Mouse (Mus musculus) intestine, embryonic 16.5 days (tissue): Measurements from ENCODE around the gene Col23a1. TPM values are rescaled to one million over a fixed set of nuclear protein-coding genes. Genes with fewer than 3 reads are reported as not detected.

Experiments
- ATAC-seq: fragments of 200-750 bp; cut with Nextera tagmentation; 2 replicates; pipeline ENCODE4 v1.8.0; 2017; ENCODE audit warnings: moderate TSS enrichment, moderate library complexity
- H3K27ac ChIP-seq: fragments of 300-500 bp; sonication (generic); 2 replicates; pipeline ENCODE4 v1.5.1; 2014; ENCODE audit warnings: mild to moderate bottlenecking, low read length
- H3K27me3 ChIP-seq: fragments of 300-500 bp; sonication (generic); replicated peaks from 2 replicates; pipeline ENCODE4 v1.6.1; 2014; ENCODE audit warnings: low read length, control low read depth, mixed read lengths; ENCODE audit not compliant: control insufficient read depth, insufficient read depth
- H3K36me3 ChIP-seq: fragments of 300-500 bp; sonication (generic); 2 replicates; pipeline ENCODE4 v1.6.1; 2014; ENCODE audit warnings: low read length, control low read depth; ENCODE audit not compliant: control insufficient read depth, insufficient read depth
- H3K4me1 ChIP-seq: fragments of 300-500 bp; sonication (generic); 2 replicates; pipeline ENCODE4 v1.6.1; 2014; ENCODE audit warnings: low read length, control low read depth, mixed read lengths; ENCODE audit not compliant: control insufficient read depth, insufficient read depth
- H3K4me2 ChIP-seq: fragments of 300-500 bp; sonication (generic); 2 replicates; pipeline ENCODE4 v1.6.1; 2014; ENCODE audit warnings: low read depth, low read length, control low read depth
- H3K4me3 ChIP-seq: fragments of 300-500 bp; sonication (generic); 2 replicates; pipeline ENCODE4 v1.5.1; 2014; ENCODE audit warnings: mild to moderate bottlenecking, low read length
- H3K9ac ChIP-seq: fragments of 300-500 bp; sonication (generic); 2 replicates; pipeline ENCODE4 v1.6.1; 2014; ENCODE audit warnings: low read depth, low read length
- H3K9me3 ChIP-seq: fragments of 300-500 bp; sonication (generic); 2 replicates; pipeline ENCODE4 v1.6.1; 2016; ENCODE audit warnings: low read length, control low read depth; ENCODE audit not compliant: control insufficient read depth
- WGBS: fragments of 180-500 bp; shearing (Covaris S2); extraction: QIAGEN DNeasy Blood & Tissue Kit; methylation state at CpG from one replicate; pipeline ENCODE4 v1.1.7; 2014; 5-methylcytosine and 5-hydroxymethylcytosine counted together
- polyA plus RNA-seq: library from polyadenylated mRNA; unstranded; fragments of >200 nt; fragmentation: Nextera tagmentation; extraction: Ambion mirVana; gene quantifications from 2 replicates; pipeline ENCODE4 v1.2.1, GENCODE M21; 2015

The Col23a1 gene
- polyA plus RNA-seq, 1 experiment from 2014 or later, result 5.4 TPM

DNA sequence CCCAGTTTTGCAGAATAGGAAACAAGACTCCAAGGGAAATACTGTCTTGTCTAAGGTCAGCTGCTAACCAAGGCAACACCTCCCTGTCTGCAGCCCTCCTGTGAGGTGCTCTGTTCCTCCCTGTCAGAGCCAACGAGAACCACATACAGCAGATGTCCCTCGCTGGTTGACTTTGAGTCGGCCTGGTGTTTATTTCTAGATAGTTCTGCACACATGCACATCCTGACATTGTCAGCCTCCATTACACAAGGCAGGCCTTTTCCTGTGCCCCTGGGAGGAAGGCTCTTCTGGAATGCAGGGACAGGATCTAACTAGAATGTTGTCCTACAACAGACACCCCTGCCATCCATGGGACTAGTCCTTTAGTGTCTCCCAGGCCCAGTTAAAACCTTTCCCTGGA, 231.7 kb downstream of the Col23a1 start:
- no peaks in the 10 kb centered on the region for H3K27me3 ChIP-seq
- no peak overlapping the region for H3K4me3 ChIP-seq
- no peak overlapping the region for H3K27ac ChIP-seq
- no peak for ATAC-seq
- H3K36me3 ChIP-seq, result no peaks in the 10 kb centered on the region
- H3K9me3 ChIP-seq, result no peaks in the 10 kb centered on the region
- no peaks in the 10 kb centered on the region for H3K4me1 ChIP-seq
- H3K4me2 ChIP-seq, result no peak overlapping the region
- WGBS, result 35% methylated on average over 3 of the region's 3 CpGs
- no peak overlapping the region for H3K9ac ChIP-seq

DNA sequence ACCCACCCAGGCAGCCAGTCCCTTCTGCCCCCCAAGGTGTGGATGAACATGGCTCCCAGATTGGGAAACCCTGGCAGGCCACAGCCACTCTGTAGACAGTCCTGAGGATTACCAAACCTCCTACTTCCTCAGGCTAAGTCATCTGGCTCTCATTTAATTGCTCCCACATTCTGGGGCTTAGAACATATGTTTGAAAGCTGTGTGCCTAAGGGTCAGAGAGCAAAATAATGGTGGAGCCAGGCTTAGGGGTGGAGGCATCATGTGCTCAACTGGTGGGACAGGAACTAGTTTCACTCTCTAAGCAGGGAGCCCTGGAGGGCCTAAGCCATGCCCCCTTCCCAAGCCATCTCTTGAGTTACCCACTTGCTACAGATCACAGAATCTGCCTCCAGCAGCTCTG, 233.5 kb downstream of the Col23a1 start:
- no peak for ATAC-seq
- H3K9ac ChIP-seq, result no peak overlapping the region
- H3K4me1 ChIP-seq, result 0 out of 2 replicates have a peak, but pooled peaks cover 7% of the 10 kb centered on the region
- H3K27me3 ChIP-seq, result no peaks in the 10 kb centered on the region
- H3K27ac ChIP-seq, result no peak overlapping the region
- H3K4me3 ChIP-seq, result no peak overlapping the region
- H3K4me2 ChIP-seq, result no peak overlapping the region
- no peaks in the 10 kb centered on the region for H3K36me3 ChIP-seq
- no peaks in the 10 kb centered on the region for H3K9me3 ChIP-seq

DNA sequence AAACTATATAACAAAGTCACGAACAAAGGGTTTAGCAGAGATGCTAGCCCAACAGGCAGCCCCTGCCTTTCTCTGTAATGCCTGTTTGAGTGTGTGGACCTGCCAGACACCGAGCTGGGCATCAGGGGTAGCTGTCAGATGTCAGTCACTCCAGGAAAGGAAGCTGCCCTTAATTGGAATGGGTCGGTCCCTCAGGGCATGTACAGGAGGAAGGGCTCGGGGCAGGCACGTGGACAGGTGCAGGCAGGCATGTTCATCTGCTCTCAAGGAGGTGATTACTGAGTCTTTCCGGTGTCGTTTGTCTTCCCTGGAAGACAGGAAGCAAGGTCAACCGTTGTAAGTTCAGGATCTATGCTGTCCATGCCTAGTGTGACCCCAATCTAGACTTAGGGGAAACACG, 233.9 kb downstream of the Col23a1 start:
- H3K27ac ChIP-seq, result no peak overlapping the region
- no peak overlapping the region for H3K4me3 ChIP-seq
- H3K4me1 ChIP-seq, result 0 out of 2 replicates have a peak, but pooled peaks cover 7% of the 10 kb centered on the region
- H3K27me3 ChIP-seq, result no peaks in the 10 kb centered on the region
- 69% methylated on average over 9 of the region's 9 CpGs for WGBS
- H3K9ac ChIP-seq, result no peak overlapping the region
- no peaks in the 10 kb centered on the region for H3K9me3 ChIP-seq
- H3K4me2 ChIP-seq, result no peak overlapping the region
- no peaks in the 10 kb centered on the region for H3K36me3 ChIP-seq
- ATAC-seq, result no peak

DNA sequence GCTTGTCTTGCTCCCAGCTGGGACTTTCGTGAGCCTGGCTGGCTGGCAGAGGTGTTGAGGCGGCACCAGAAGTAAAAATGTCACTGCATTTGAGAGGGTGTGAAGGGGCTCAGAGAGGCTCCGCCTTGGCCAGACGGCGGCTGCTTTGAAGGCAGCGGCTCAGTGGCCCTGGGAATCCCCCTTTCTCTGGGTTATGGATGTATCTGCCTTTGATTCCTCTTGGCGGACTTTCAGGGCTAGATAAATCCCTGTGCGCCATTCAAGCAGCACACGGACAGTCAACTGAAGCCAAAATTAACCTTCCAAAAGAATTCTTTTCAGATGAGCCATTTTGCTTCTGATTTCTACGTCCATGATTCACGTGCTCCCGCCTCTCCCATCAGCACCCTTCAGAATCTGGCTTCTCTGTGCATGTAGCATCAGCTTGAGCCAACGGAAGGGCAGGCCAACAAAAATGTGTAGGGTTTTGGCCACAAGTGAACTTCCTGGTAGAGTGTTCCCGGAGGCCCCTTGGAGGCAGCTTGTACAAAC, 237.0 kb downstream of the Col23a1 start:
- no peaks in the 10 kb centered on the region for H3K9me3 ChIP-seq
- 0 out of 2 replicates have a peak, but pooled peaks cover 7% of the 10 kb centered on the region for H3K4me1 ChIP-seq
- no peaks in the 10 kb centered on the region for H3K27me3 ChIP-seq
- no peak overlapping the region for H3K4me3 ChIP-seq
- H3K9ac ChIP-seq, result no peak overlapping the region
- no peak for ATAC-seq
- no peaks in the 10 kb centered on the region for H3K36me3 ChIP-seq
- no peak overlapping the region for H3K4me2 ChIP-seq
- 37% methylated on average over 14 of the region's 14 CpGs for WGBS
- peak overlapping the region; percentile 5; the same call in 1 of the 2 replicates for H3K27ac ChIP-seq

DNA sequence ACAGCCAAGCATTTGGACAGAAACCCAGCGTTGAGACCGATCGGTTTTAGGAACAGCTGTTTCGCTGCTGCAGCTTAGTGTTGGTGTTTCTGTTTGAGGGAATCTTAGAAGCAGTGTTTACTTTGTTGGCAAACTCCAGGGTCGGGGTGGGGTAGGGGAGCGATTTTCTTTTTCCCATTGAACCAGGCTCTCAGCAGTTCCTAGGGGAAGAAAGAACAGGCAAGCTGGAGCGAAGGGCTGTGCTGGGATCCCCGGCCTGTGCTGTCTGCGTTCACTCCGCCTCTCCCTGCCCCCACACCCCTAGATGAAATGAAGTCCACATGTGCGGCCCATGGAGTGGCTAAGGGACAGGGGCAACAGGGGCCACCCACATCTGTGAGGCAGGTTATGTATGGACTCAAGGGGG, 243.4 kb downstream of the Col23a1 start:
- WGBS, result 39% methylated on average over 11 of the region's 11 CpGs
- ATAC-seq, result peak; percentile 21; the same call in 1 of the 2 replicates

DNA sequence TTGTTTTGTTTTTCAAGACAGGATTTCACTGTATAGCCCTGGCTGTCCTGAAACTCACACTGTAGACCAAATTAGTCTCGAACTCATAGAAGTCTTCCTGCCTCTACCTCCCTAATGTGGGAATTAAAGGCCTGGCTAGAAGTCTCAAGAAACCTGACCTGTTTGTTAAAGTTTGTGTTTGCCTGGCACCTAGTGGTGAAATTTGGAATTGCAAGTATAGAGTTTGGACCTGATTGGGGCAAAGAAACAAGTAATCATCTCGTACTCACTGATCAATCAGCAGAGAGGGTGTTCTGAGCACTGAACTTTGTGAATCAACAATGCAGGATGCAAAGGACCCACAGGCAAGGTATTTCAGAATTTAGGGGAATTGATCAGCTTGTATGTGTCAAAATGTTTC, 244.6 kb downstream of the Col23a1 start:
- WGBS, result 43% methylated on average over 2 of the region's 2 CpGs
- Histone ChIP-seq H3K9me3 (no peaks in the 10 kb centered on the region), H3K27ac (no peak overlapping the region), H3K9ac (no peak overlapping the region), H3K27me3 (no peaks in the 10 kb centered on the region), H3K4me3 (no peak overlapping the region), H3K36me3 (no peaks in the 10 kb centered on the region), H3K4me1 (peaks cover 3% of the 10 kb centered on the region; the same call in 1 of the 2 replicates), H3K4me2 (no peak overlapping the region)
- ATAC-seq, result no peak

More for the DNA sequence above, 243.4 kb downstream of the Col23a1 start:
- Histone ChIP-seq H3K9ac (peak overlapping the region; percentile 32), H3K36me3 (no peaks in the 10 kb centered on the region), H3K4me3 (no peak overlapping the region), H3K27ac (peak overlapping the region; percentile 56), H3K4me2 (no peak overlapping the region), H3K9me3 (no peaks in the 10 kb centered on the region), H3K27me3 (no peaks in the 10 kb centered on the region), H3K4me1 (peaks cover 3% of the 10 kb centered on the region; the same call in 1 of the 2 replicates)

DNA sequence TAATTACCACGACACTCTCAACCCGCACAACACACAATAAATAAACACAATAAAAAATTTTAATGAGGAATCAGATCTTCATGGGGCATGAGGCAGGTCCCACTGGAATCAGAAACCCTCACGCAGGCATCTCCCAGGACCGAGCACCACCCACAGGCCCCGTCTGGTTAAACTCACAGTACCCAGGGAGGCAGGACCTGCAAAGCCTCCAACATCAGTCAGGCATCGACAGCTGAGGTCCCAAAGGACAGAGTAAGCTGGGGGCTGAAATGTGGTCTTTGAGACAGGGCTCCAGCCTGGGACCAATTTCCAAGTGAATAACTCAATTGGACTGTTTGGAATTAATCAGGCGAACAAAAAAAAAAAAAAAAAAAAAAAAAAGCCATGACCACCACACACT, 248.7 kb downstream of the Col23a1 start:
- WGBS, result 47% methylated on average over 7 of the region's 7 CpGs
- no peak for ATAC-seq

DNA sequence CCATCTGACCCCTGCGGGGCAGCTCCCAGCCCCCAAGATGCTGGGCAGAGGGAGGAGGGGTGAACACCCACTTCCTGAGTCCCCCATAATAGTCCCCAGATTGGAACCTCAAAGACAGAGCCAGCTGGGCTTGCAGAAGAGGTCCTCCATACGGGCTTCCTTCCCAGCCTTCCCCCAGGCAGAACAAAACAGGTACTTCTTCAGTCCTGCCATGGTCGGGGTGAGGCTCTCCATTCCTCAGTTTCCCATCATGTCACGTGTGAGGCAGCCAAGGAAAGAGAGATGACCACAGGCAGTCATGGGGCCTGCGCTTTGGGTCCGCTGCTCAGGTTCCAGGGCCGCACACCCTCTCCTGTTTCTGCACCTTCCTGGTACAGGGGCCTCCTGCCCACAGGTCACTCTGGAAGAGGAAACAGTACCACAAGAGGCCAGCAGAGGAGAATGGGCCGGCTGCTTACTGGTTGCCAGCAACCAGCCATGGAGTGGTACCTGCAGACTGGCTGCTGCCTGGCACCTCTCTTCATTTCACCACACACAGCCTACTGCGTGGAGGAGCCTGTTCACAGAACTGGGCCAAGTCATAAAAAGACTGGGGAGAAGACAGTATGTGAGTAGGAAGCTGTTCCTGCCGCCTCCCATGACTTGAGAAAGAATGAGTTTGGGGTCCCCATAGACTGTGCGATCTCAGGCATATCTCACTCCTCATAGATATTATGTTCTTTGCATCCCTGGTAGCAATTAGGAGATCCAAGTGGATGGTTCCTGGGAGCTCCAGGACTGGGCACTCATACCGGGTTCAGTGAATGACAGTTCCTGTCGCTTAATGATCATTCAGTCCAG, 249.4 kb downstream of the Col23a1 start:
- Histone ChIP-seq H3K4me1 (no peaks in the 10 kb centered on the region), H3K9ac (no peak overlapping the region), H3K36me3 (no peaks in the 10 kb centered on the region), H3K4me3 (no peak overlapping the region), H3K9me3 (no peaks in the 10 kb centered on the region), H3K27me3 (no peaks in the 10 kb centered on the region), H3K4me2 (no peak overlapping the region), H3K27ac (no peak overlapping the region)
- peak; percentile 38 for ATAC-seq
- 63% methylated on average over 13 of the region's 13 CpGs for WGBS

More for the DNA sequence above, 248.7 kb downstream of the Col23a1 start:
- Histone ChIP-seq H3K36me3 (no peaks in the 10 kb centered on the region), H3K9ac (no peak overlapping the region), H3K27ac (no peak overlapping the region), H3K4me1 (peaks cover under 1% of the 10 kb centered on the region; the same call in 1 of the 2 replicates), H3K27me3 (no peaks in the 10 kb centered on the region), H3K9me3 (no peaks in the 10 kb centered on the region), H3K4me2 (no peak overlapping the region), H3K4me3 (no peak overlapping the region)

DNA sequence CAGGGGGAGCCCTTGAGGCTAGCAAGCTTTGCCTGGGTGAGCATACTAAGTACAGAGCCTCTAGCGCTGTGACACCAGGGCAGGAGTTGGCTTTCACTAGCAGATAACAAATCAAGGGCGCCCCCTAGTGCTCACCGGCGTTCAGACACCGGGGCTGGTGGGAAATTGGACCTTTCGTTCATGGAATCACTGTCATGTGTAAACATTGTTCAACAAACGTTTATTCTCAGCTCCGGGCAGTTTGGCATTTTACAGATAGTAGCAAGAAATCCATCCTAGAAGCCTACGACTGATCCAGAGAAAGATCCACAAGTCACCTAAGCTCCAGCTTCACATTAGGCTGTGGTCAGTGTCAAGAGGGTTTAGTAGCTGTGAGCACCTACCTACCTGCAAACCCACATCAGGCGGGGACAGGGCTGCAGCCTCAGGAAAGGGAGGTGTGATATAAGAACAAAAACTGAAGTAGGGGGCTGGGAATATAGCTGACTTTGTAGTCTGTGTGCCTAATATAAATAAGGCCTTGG, 250.1 kb downstream of the Col23a1 start:
- Histone ChIP-seq H3K4me1 (no peaks in the 10 kb centered on the region), H3K27me3 (no peaks in the 10 kb centered on the region), H3K4me3 (no peak overlapping the region), H3K36me3 (no peaks in the 10 kb centered on the region), H3K9ac (no peak overlapping the region), H3K4me2 (no peak overlapping the region), H3K27ac (no peak overlapping the region), H3K9me3 (no peaks in the 10 kb centered on the region)
- WGBS, result 7% methylated on average over 10 of the region's 10 CpGs
- peak; percentile 92 for ATAC-seq
